Mouse (Mus musculus) embryonic facial prominence, embryonic 10.5 days (tissue): ENCODE results near the gene Ccdc50. TPM values are rescaled to one million over a fixed set of nuclear protein-coding genes. Genes with fewer than 3 reads are reported as not detected.

Source experiments
- DNase-seq: peaks from one replicate; pipeline ENCODE4 v3.0.0-alpha.2; 2017; ENCODE audit warnings: low spot score
- H3K27ac ChIP-seq: fragments of 300-500 bp; sonication (generic); replicated peaks from 2 replicates; pipeline ENCODE4 v1.5.1; 2016; ENCODE audit warnings: mild to moderate bottlenecking
- H3K27me3 ChIP-seq: fragments of 300-500 bp; sonication (generic); replicated peaks from 2 replicates; pipeline ENCODE4 v1.6.1; 2016; ENCODE audit warnings: low read depth, mild to moderate bottlenecking; ENCODE audit not compliant: poor library complexity, severe bottlenecking
- H3K36me3 ChIP-seq: fragments of 300-500 bp; sonication (generic); replicated peaks from 2 replicates; pipeline ENCODE4 v1.6.1; 2016; ENCODE audit warnings: mild to moderate bottlenecking, moderate library complexity
- H3K4me1 ChIP-seq: fragments of 300-500 bp; sonication (generic); 2 replicates; pipeline ENCODE4 v1.6.1; 2016
- H3K4me3 ChIP-seq: fragments of 300-500 bp; sonication (generic); 2 replicates; pipeline ENCODE4 v1.5.1; 2016; ENCODE audit warnings: mild to moderate bottlenecking, moderate library complexity
- H3K9me3 ChIP-seq: fragments of 300-500 bp; sonication (generic); 2 replicates; pipeline ENCODE4 v1.6.1; 2016; ENCODE audit warnings: mild to moderate bottlenecking
- WGBS: fragments of 180-500 bp; shearing (Covaris S2); methylation state at CpG from one replicate; pipeline ENCODE4 v1.1.7; 2016; 5-methylcytosine and 5-hydroxymethylcytosine counted together
- polyA plus RNA-seq: library from polyadenylated mRNA; unstranded; fragments of >200 nt; fragmentation: Nextera tagmentation; extraction: Ambion mirVana; gene quantifications from 2 replicates; pipeline ENCODE4 v1.2.1, GENCODE M21; 2016

Ccdc50 gene
- polyA plus RNA-seq, 1 experiment from 2014 or later, result 53.4 TPM

GRCm38 (mm10) chr16:27483834-27484233 is 95.2 kb downstream of the Ccdc50 start:
- 78% methylated on average over 1 of the region's 1 CpGs for WGBS
- Histone ChIP-seq H3K27ac (no peak overlapping the region), H3K36me3 (no peaks in the 10 kb centered on the region)

More at GRCm38 (mm10) chr16:27483834-27484233, 95.2 kb downstream of the Ccdc50 start:
- DNase-seq, result no peak
- Histone ChIP-seq H3K27me3 (no peaks in the 10 kb centered on the region), H3K4me3 (no peak overlapping the region), H3K4me1 (no peaks in the 10 kb centered on the region), H3K9me3 (no peaks in the 10 kb centered on the region)

Other genes starting within 250 kb of the Ccdc50 start
- not detected in 2 replicates for gene Ostn, start 81.4 kb upstream of the Ccdc50 start, polyA plus RNA-seq
- gene Uts2b, start 18.6 kb upstream of the Ccdc50 start, polyA plus RNA-seq, result 0.19 TPM in 1 of 2 replicates, not detected in the other